Mouse (Mus musculus) testis, adult 2 months (tissue): ENCODE data around the gene Dnajc25.

ENCODE experiments used
- CTCF ChIP-seq: fragments of 200-500 bp; IDR thresholded peaks from 2 replicates; pipeline ENCODE4 v1.5.1; 2012; ENCODE audit warnings: low read depth, mild to moderate bottlenecking, inconsistent platforms, low read length, moderate library complexity; ENCODE audit not compliant: control insufficient read depth, insufficient read depth, insufficient replicate concordance
- POLR2A ChIP-seq: fragments of 200-500 bp; IDR thresholded peaks from 2 replicates; pipeline ENCODE4 v1.6.1; 2012; ENCODE audit warnings: low read depth, mild to moderate bottlenecking, inconsistent platforms, low read length, moderate library complexity; ENCODE audit not compliant: control insufficient read depth

DNA sequence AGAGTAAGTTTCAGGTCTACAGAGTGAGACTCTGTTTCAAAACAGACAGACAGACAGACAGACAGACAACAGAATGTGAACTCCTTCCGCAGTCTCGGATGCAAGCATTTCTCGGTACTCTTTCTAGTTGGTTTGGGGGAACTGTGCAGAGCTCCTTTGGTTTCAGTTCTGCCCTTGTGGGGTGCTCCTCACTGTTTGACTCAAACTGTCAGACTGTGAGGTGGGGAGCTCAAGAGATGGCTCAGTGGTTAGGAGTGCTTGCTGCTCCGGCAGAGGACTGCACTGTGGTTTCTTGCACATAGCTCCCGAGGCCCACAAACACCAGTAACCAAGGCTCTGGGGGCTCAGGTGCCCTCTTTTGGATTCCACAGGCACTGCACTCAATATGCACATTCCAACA, 48.2 kb downstream of the Dnajc25 start:
- TF ChIP-seq POLR2A (no peak), CTCF (no peak)
